Mouse (Mus musculus) cerebellum, adult 8-10 months (tissue): Measurements from ENCODE around the gene Wdr44.
A peak's percentile ranks its signal among the peaks of the same experiment; 100 is the strongest.
"Not testable (repeated sequence)": the region's sequence is repeated elsewhere in the genome, so short reads cannot be mapped to it uniquely, and the experiment has no call there.

Experiments used
- DNase-seq: peaks from one replicate; pipeline ENCODE4 v3.0.0; 2022

Gene Wdr44

DNA sequence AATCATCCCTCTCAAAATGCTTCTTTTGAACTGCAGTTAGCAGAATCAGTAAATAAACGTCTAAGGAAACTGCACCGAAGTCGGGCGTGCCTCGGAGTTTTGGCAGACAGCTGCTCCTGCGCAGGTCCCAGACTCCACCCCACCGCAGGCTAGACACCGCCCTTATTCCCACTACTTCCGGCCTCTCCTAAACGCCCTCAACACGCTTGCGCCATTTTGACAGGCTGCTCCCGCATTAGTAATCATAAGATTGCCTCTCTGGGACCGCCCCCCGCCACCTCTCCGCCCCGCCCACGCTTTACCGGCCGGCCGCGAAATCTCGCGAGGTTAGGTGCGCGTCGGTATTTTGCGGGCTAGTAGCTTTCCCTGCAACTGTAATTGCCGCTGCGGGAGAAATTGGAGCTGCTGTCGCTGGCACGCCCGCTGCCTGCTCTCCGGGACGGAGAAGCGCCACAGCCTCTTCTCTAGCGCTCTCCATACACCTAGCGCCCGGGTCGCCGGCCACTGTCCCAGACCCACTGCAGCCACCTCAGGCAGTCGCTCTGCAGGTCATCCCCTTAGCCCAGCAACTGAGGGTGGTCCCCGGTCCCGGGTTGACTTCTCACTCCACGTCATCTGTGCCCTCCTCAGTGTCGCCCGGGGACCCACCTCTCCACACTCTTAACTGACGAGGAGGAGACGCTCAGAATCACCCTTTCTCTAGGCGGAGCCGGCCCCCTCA, at the start of gene Wdr44:
Gene Wdr44 (plus strand): TSS at position 330 of the 721 bp plus-strand sequence.
- peak; percentile 90 for DNase-seq

DNA sequence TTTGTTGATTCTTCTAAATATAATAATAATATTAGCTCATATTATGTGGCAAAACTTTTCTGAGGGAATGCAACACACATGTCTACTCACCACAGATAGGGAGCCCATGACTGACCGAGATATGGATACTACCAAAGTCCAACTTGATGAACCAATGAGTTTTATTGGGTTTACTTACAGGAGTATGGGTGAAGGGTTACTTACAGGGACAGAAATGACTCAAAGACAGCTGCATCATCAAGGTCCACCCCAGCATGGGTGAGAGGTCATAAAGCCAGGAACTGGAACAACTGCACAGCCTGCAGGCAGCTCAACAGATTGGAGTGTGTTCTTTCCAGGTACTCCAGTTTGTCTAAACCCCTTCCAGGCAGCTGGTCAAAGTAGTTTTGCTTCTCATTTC, 44.5 kb upstream of the Wdr44 start:
- no peak for DNase-seq

DNA sequence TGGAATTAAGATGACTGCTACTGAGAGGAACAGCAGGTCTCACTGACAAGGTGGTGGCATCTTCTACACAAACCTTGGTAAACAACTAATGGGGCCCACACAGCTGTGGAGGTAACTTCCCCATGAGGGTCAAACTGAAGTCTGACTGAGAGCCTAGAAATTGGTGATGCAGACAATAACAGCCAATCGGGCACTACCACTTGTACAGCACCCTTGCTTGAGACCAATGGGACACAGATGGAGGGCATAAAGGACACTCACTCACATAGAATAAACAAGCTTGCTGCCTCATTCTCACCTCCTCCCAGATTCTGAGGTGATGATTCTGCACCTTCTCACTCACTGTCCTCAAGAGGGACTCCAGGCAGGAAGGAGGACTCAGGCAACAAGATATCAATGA, 30.6 kb upstream of the Wdr44 start:
- DNase-seq = no peak

DNA sequence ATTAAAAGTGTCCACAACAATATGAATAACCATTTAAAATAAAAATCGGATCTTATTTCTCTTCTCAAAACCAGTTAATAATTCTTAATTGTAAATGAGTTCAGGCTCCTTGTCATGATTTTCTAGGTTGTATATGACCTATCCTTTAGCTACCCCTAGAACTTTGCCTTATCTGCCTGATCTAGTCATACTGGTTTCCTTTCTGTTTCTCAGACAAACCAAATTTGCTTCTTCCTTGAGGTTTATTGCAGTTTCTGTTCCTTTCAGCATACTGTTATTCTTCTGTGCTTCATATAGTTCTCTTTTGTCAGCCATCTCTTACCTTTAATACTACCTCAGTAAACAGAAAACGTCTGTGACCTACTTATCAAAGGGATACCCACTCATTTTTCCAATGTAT, 19.7 kb upstream of the Wdr44 start:
- no peak for DNase-seq

DNA sequence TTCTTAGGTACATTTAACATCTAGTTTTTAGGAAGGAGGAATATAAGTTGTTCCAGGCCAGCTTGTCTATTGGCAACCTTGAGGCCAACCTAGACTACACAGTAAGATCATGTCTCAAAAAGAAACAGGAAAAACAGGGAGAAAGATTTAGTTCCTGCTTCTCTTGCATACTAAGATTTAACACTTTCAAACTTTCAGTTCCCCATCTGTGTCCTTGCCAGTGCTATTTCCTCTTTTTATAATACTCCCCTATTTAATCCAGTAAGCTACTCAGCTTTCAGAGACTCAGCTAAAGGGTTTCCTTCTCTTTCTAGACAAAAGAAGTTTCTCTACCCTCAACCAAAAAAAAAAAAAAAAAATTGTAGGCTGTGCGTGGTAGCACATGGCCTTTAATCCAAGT, 17.4 kb upstream of the Wdr44 start:
- DNase-seq = no peak

DNA sequence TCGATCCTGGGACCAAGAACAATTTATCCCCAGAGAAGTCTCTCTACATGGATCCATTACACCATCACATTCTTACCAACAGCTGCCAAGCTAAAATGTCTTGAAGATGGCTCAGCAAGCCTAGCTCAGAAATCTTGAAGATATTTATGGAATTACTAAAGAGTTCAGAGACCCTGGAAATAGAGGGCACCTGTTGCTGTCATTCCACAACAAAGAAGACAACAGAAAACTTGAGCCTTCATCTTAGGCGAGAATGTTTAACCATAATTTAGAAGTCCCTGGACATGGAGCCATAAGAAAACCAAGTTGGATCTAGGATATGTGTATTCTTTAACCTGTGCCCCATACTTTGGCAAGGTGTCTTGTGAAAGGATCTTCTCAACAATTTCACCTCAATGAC, 16.3 kb upstream of the Wdr44 start:
- no peak for DNase-seq

DNA sequence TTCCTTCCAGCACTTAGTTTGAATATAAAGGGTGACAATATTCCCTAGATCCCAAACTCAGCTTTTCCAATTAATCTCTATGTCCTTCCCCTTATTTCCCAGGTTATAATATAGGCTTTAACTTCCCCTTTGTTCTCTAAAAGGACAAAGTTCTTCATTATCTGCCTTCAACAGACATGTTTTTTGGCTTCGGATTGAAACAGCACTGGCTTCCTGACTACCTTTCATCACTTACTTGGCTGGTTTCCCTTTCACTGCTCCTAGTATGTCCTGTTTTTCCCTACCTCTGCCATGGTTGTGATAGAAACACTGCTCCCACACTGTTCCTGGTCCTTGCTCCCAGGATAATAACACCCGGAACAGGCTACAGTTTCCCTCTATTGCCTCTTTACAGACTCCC, 15.3 kb upstream of the Wdr44 start:
- DNase-seq = no peak

DNA sequence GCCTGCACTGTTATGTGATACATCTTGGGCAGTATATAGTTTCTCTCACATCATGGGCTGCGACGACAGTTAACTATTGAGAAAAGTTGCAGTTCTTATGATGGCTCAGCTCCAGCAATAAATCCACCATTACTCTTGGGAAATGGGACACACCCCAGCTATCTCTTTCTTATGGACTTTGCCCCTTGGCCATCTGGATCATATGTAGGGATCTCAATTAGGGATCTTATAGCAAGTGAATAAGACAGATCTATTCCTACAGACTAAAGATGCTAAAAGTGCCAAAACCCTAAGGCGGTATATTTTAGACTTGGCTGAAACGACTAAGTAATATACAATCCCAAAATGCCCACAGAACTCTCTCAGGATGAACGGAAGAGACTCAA, 522 bp upstream of the Wdr44 start:
- no peak for DNase-seq

DNA sequence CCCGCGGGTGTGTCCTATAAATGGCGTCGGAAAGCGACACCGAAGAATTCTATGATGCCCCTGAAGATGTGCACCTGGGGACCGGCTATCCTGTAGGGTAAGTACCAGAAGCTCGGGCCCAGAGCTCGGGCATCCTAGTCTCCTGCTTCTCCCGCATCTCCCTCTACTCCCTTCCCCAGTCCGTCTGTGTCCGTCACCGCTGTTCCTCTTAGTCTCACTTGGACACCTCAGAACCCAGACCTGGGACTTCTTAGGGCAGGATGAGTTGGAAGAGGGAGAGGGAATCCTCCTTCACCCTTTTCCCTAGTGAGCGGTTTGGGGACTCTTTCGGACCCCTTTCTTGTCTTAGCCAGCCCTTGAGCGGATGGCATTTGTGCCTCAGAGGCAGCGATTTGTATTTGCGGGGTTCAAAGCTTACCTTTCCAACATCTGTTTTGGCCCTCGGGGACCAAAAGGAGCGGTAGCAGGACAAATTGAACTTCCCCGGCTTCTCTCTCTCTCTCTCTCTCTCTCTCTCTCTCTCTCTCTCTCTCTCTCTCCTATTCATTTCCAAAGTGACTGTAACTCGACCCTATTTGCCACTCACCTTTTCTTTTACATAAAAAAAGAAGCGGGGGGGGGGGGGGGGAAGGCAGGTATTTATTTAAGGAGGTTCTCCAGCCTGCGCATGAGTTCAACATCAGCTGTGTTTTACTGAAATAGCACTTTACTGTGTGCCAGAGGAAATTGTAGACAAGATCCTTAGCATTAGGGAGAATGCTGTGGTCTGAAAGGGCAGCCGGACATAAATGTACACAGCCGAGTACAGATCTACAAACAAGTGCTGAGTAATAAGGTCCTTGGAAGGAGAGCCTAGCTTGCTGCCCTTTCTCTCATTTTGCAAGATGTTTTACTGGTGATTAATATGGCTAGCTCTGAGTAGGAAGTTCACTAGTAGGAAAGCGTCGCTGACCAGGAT, 871 bp downstream of the Wdr44 start:
- no peak for DNase-seq

DNA sequence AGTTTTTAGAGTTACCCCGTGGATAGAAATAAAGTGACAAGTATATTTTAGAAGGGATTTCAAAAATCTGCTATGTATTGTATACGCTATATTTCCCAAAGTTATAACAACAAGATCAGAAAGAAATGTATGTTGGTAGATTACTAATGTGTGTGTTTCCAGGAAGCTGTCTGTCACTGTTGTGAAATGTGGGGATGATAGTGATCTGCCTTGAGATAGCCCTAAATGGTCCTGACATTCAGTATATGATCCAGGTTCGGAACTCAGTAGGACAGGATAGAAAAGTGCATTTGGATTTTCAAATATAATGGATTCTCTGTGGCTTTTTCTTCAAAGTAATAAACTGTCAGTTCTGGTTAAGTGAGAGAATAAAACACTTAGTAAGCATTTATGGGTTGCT, 1.7 kb downstream of the Wdr44 start:
- DNase-seq = no peak

DNA sequence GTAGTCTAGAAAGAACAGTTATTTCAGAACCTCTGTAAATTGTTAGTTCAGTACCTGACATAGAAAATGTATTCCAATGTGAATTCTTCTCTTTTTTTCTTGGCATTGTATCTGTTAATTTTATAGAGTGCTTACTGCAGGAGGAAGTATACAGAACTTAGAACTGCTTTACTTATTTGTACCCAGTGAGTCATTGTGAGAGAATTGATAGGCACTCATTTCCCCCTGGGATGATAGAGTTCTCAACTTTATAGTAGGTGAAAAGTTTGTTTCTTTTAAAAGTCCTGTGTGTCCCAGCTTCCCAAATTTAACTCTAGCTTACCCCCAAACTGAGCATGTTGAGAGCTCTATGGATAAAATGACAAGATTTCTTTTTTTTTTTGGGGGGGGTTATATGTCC, 2.3 kb downstream of the Wdr44 start:
- DNase-seq = no peak

DNA sequence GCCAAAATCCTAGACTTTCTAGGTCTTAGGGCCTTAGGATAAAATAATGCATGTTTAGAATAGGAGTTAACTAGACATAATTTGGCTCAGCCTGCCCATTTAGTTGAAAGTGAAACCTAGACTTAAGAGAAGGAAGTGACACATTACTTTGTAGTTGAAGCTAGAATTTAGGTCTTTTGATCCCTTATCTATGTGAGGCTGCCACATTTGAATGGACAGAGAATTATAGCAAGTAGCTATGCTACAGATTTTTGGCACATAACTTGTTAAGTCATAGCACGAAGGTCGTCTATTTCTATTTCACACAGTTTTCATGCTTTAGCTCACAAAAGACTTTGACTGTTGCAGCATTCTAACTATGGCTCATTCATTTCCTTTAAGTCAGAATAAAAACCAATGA, 4.5 kb downstream of the Wdr44 start:
- DNase-seq = no peak

DNA sequence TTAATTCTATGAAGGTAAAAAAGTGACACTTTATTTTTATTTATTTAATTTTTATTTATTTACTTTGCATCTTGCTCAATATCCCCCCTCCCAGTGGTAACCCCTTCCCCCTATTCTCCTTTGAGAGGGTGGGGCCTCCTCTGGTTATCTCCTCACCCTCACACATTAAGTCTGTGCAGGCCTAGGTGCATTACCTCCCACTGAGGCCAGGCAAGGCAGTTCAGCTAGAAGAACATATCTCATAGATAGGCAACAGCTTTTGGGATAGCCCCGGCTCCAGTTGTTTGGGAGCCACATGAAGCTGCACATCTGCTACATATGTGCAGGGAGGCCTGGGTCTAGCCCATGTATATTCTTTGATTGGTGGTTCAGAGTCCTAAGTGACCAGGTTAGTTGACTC, 6.2 kb downstream of the Wdr44 start:
- DNase-seq = no peak

DNA sequence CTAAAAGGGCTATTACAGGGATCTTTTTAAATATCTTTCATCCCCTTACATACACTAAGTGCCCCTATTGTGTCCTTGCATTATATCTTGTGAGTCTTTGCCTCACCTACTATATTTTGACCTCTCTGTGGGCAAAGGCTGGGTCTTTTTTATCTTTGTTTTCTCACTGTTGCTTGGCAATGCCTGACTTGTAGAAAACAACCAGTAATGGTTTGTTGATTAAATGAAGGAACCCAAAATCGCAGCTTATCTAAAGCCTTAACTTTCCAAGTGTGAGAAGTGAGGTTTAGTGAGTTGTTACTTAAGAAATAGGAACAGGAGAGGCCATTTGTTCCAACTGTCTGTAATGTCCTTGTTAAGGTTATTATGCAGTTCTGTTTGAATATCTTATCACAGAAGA, 24.4 kb downstream of the Wdr44 start:
- DNase-seq = no peak

DNA sequence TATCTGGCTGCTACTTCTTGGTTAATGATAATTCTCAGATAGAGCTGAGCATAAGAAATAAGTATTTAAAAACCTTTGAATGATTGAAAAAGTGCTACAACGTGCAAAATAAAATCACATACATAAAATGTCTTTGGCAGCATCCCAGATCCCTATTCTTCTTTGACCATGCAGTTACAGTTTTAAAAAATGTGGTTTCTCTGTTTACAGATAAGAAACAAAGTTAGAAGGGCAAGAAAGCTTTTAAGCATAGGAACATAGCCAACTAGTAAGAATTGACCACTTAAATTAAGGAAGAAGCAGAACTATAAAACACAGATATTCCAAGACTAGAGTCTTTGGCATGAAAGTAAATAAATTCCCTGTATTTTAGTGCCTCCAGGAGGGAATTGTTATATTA, 34.6 kb downstream of the Wdr44 start:
- no peak for DNase-seq

DNA sequence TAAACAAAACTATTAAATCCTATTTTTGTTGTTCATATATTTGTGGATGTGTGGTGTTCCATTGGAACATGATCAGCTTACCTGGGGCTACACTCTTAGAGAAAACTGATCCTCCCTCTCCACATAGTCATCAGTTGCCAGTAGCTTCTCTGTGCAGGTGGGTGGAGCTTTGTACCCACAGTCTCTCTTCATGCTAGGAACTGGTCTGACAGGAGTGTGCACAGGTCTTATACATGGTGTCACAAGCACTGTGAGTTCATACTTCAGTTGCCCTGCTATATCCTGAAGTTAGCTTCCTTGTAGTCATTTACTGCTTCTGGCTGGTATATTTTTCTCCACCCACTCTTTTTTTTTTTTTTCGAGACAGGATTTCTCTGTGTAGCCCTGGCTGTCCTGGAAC, 61.8 kb downstream of the Wdr44 start:
- DNase-seq = no peak

DNA sequence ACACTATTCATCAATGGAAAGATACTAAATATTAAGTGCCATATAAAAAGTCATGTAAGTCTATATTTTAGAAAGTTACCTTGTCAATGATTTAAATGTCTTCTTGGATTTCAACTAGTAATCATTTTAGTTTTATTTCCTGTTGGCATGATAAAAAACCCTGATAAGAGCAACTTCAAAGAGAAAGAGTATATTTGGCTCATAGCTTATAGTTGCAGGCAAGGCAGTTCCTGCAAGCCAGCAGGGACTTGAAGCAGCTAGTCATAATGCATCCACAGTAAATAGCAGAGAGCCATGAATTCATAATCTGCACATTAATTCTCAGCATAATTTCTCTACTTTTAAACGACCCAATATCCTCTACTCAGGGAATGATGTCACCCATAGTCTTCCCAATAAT, 75.0 kb downstream of the Wdr44 start:
- DNase-seq = no peak

DNA sequence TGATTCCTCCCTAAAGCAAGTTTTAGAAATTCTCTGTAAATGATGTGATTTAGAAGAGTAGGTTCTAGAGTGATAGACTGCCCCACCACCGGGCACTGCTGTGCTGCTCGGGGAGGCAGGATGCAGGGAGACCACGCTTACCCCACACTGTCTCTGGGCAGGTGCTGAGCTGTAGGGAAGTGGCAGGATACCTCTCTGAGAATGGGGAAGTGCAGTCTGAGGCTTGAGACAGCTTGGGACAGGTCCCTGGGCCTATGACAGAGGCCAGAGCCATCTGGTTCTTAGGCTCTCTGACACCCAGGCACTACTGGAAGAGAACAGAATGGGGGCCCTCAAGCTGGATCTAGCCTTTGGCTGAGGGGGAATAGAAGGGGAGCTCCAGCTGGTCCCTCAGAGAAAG, 114.3 kb downstream of the Wdr44 start:
- no peak for DNase-seq

DNA sequence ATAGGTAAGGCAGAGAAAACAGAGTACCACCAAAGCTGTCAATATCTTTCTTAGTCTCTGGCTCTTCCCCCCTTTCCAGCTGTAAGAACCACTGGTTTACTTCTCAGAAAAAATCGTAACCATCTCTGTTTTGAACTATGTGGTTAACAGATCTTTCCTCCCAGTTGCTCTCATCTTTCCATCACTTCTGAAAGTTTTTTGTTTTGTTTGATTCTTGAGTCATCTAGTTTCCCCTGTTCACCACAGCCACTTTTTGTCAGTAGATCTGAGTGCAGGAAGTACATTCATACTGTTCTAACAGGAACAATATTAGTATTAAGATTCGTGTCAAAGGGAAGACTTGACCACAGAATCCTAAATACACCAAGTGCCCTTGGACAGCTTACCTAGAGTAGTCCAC, 117.5 kb downstream of the Wdr44 start:
- no peak for DNase-seq

DNA sequence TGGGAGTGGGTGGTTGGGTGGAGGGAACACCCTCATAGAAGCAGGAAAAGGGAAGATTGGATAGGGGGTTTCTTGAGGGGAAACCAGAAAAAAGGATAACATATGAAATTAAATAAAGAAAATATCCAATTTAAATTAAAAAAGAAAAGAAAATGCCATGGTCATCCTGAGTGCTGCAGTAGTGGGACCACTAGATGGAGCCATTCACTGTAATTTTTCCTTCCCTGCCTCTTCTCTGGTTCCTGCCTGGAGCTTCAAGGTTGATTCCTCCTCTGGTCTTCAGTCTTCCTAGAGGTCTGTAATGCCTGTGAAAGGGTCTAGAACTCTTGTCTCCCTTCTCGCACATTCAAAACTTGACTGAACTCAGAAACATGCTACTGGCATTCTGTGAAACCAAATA, 120.4 kb downstream of the Wdr44 start:
- not testable (repeated sequence) for DNase-seq

DNA sequence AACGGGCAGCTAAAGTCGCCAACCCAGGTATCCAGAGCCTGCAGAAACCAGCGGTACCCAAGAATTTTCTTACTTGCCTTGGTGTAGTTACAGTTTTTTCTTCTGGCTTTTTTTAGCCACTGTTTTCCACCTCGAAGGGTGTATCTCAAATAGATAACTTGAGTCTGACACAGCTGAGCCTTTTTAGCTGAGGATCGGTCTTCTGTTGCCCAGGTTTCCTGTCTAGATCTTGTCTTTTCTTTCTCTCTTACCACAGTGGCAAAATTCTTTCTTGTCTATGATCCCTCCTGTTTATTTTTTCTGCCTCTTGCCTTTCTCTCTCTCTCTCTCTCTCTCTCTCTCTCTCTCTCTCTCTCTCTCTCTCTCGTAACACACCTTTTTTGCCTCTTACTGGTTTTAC, 130.0 kb downstream of the Wdr44 start:
- not testable (repeated sequence) for DNase-seq

DNA sequence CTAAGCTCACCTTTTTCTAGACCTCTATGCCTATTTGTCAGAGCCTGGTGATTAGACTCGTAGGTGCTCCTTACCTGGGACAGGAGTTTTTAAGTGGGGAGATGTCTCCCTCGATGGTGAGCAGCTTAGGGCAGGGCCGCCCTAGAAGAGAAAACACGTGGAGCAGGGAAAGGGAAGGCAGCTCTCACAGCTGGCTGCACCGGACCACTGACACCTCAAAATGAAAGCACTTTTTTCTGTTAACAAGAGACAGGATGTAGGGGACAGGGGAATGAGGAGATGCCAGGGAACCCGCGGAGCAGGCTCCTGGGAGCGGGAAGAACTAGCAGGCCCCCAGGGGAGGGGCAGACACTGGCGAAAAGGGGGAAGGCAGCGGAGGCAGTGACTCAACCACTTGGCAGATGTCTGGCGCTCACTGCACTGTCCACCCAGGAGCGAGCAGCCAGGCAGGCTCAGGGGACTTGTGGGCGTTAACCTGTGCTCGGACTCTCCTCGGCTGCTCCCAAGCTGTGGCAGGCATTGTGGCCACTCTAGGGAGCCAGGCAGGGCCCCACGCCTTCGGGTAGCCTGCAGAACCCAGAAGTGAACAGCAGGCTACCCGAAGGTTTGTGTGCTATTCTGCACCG, 130.7 kb downstream of the Wdr44 start:
- no peak for DNase-seq

DNA sequence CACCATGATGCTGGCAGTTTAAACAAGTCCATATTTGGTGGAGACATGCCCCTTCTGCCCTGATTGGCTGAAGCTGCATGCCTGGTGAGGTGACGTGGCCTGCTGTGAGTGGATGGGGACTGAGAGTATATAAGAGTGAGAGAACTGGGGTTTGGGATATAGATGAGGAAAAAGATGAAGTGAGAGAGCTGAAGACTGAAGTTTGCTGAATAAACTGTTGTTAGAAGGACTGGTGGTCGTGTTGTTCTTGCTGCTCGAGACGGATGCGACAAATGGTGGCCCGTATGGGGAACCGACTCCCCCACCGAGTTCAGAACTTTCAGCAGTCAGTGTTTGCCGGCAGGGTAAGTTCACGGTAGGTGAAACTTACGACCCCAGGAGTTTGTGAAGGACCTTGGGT, 140.9 kb downstream of the Wdr44 start:
- not testable (repeated sequence) for DNase-seq

DNA sequence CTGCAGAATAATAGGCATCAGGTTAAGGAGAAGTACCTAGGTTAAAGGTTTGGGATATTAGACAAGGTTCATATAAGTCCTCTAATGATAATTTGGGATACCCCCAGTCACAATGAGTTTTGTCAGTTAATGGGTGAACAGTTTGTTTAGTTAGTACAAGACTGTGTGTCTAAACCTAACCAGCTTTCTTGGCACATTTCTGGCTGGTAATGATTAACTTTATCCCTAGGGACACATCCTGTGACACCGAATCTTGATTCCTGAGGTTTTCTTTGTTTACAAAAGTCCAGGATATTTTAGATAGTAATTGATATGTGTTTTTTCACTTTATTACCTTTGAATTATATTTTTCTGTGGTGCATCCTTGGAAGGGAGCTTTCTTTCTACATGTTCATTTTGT, 148.1 kb downstream of the Wdr44 start:
- DNase-seq = no peak
